Mouse (Mus musculus): ENCODE measurements around the gene Artn.

DNA sequence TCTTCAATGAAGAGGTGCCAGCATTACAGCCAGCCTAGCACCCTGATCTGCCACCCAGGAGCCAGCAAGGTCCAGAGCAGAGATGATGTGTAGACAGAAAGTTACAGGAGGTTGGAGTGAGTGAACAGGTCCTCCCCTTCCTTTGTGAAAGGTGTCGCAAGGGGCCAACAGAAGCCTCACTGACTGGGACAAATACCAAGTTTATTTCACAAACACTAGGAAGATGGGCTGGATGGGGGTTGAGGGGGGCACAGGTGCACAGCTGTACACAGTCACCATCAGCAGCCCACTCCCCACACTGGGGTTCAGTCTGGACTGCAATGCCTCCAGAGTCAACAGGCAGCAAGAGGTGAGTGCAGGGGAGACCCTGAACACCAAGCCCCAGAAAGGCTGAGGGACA is 45.4 kb downstream of the Artn start:
- TF ChIP-seq CTCF (IDR thresholded peaks at IDR 0.05; ENCODE audit: insufficient read depth, low read depth, low read length) (no peak), POLR2A (IDR thresholded peaks at IDR 0.05; ENCODE audit: insufficient read depth, low read depth, low read length) (no peak)

Measured in olfactory bulb, adult 2 months (tissue).